Mouse (Mus musculus): Measurements from ENCODE around the gene Nell2. TPM values are rescaled to one million over a fixed set of nuclear protein-coding genes. Genes with fewer than 3 reads are reported as not detected.

The Nell2 gene
- polyA plus RNA-seq, 1 experiment = 0.04 TPM

GRCm38 (mm10) chr15:95431156-95431799 is 97.1 kb downstream of the Nell2 start:
- H3K36me3 ChIP-seq (ENCODE audit: control insufficient read depth, insufficient read depth) = no peaks in the 10 kb centered on the region
- H3K79me2 ChIP-seq (ENCODE audit: control insufficient read depth, insufficient read depth) = no peaks in the 10 kb centered on the region
- no peak overlapping the region for H3ac ChIP-seq (ENCODE audit: control insufficient read depth, insufficient read length)
- TF ChIP-seq E2F4 (IDR thresholded peaks at IDR 0.05; ENCODE audit: insufficient read depth) (no peak), TCF3 (IDR thresholded peaks at IDR 0.05; ENCODE audit: insufficient read length, low read depth) (no peak), REST (IDR thresholded peaks at IDR 0.05; ENCODE audit: insufficient read depth, insufficient read length) (no peak), MYOG (IDR thresholded peaks at IDR 0.05; ENCODE audit: control insufficient read depth in 1 of 3, insufficient read depth in 1 of 3, insufficient read length in 2 of 3, low read depth in 2 of 3) (no peak), POLR2A (IDR thresholded peaks at IDR 0.05; ENCODE audit: insufficient read length, low read depth) (no peak), MAX (IDR thresholded peaks at IDR 0.05; ENCODE audit: low read depth) (no peak), USF1 (IDR thresholded peaks at IDR 0.05; ENCODE audit: low read depth) (no peak), SRF (IDR thresholded peaks at IDR 0.05; ENCODE audit: control insufficient read depth, insufficient read length, low read depth) (no peak)
- H3K4me3 ChIP-seq = no peak overlapping the region
- H3K27me3 ChIP-seq (ENCODE audit: control insufficient read depth, insufficient read depth, insufficient read length) = no peaks in the 10 kb centered on the region
- H3K4me2 ChIP-seq (ENCODE audit: low read depth) = no peak overlapping the region

GRCm38 (mm10) chr15:95430000-95430399 is 98.4 kb downstream of the Nell2 start:
- TF ChIP-seq TCF12 (IDR thresholded peaks at IDR 0.05; ENCODE audit: insufficient read depth, poor library complexity, severe bottlenecking) = no peak
- no peak for TF ChIP-seq CEBPB (IDR thresholded peaks at IDR 0.05; ENCODE audit: insufficient read depth, poor library complexity, severe bottlenecking)
- TF ChIP-seq MYOD1 (IDR thresholded peaks at IDR 0.05; ENCODE audit: control insufficient read depth in 1 of 3, insufficient read length in 2 of 3, low read depth in 2 of 3) = no peak
- Histone ChIP-seq H3K36me3 (ENCODE audit: control insufficient read depth, insufficient read depth) (no peaks in the 10 kb centered on the region), H3K4me2 (ENCODE audit: low read depth) (no peak overlapping the region), H3ac (ENCODE audit: control insufficient read depth, insufficient read length) (no peak overlapping the region), H3K27me3 (ENCODE audit: control insufficient read depth, insufficient read depth, insufficient read length) (no peaks in the 10 kb centered on the region), H3K4me3 (no peak overlapping the region), H3K79me2 (ENCODE audit: control insufficient read depth, insufficient read depth) (no peaks in the 10 kb centered on the region)

GRCm38 (mm10) chr15:95428003-95428663 is 100.2 kb downstream of the Nell2 start:
- Histone ChIP-seq H3K36me3 (ENCODE audit: control insufficient read depth, insufficient read depth) (no peaks in the 10 kb centered on the region), H3K79me2 (ENCODE audit: control insufficient read depth, insufficient read depth) (no peaks in the 10 kb centered on the region), H3ac (ENCODE audit: control insufficient read depth, insufficient read length) (no peak overlapping the region), H3K4me3 (no peak overlapping the region), H3K27me3 (ENCODE audit: control insufficient read depth, insufficient read depth, insufficient read length) (no peaks in the 10 kb centered on the region), H3K4me2 (ENCODE audit: low read depth) (no peak overlapping the region)
- TF ChIP-seq MAX (IDR thresholded peaks at IDR 0.05; ENCODE audit: low read depth) (no peak), MYOG (IDR thresholded peaks at IDR 0.05; ENCODE audit: control insufficient read depth in 1 of 3, insufficient read depth in 1 of 3, insufficient read length in 2 of 3, low read depth in 2 of 3) (no peak), POLR2A (IDR thresholded peaks at IDR 0.05; ENCODE audit: insufficient read length, low read depth) (no peak), E2F4 (IDR thresholded peaks at IDR 0.05; ENCODE audit: insufficient read depth) (no peak), TCF3 (IDR thresholded peaks at IDR 0.05; ENCODE audit: insufficient read length, low read depth) (no peak), REST (IDR thresholded peaks at IDR 0.05; ENCODE audit: insufficient read depth, insufficient read length) (no peak), POLR2AphosphoS2 (IDR thresholded peaks at IDR 0.05; ENCODE audit: insufficient read length, low read depth) (no peak), USF1 (IDR thresholded peaks at IDR 0.05; ENCODE audit: low read depth) (no peak), SRF (IDR thresholded peaks at IDR 0.05; ENCODE audit: control insufficient read depth, insufficient read length, low read depth) (no peak), CEBPB (IDR thresholded peaks at IDR 0.05; ENCODE audit: insufficient read depth, poor library complexity, severe bottlenecking) (no peak), MYOD1 (IDR thresholded peaks at IDR 0.05; ENCODE audit: control insufficient read depth in 1 of 3, insufficient read length in 2 of 3, low read depth in 2 of 3) (no peak), TCF12 (IDR thresholded peaks at IDR 0.05; ENCODE audit: insufficient read depth, poor library complexity, severe bottlenecking) (no peak)

- H3K36me3 ChIP-seq (ENCODE audit: control insufficient read depth, insufficient read depth) = no peaks in the 10 kb centered on the region
- no peak for TF ChIP-seq POLR2A (IDR thresholded peaks at IDR 0.05; ENCODE audit: insufficient read length, low read depth)
- no peak for TF ChIP-seq E2F4 (IDR thresholded peaks at IDR 0.05; ENCODE audit: insufficient read depth)
- TF ChIP-seq TCF3 (IDR thresholded peaks at IDR 0.05; ENCODE audit: insufficient read length, low read depth) = no peak
- no peak for TF ChIP-seq MYOD1 (IDR thresholded peaks at IDR 0.05; ENCODE audit: control insufficient read depth in 1 of 3, insufficient read length in 2 of 3, low read depth in 2 of 3)
- no peak for TF ChIP-seq MAX (IDR thresholded peaks at IDR 0.05; ENCODE audit: low read depth)
- no peak for TF ChIP-seq TCF12 (IDR thresholded peaks at IDR 0.05; ENCODE audit: insufficient read depth, poor library complexity, severe bottlenecking)
- no peak for TF ChIP-seq SRF (IDR thresholded peaks at IDR 0.05; ENCODE audit: control insufficient read depth, insufficient read length, low read depth)
- H3K4me3 ChIP-seq = no peak overlapping the region
- no peaks in the 10 kb centered on the region for H3K79me2 ChIP-seq (ENCODE audit: control insufficient read depth, insufficient read depth)
- peaks cover 10% of the 10 kb centered on the region for H3K27me3 ChIP-seq (ENCODE audit: control insufficient read depth, insufficient read depth, insufficient read length)
- H3ac ChIP-seq (ENCODE audit: control insufficient read depth, insufficient read length) = no peak overlapping the region
- H3K4me2 ChIP-seq (ENCODE audit: low read depth) = no peak overlapping the region
These were observed 103.3 kb downstream of the Nell2 start for GRCm38 (mm10) chr15:95425085-95425484.
